Mouse (Mus musculus) gonadal fat pad, adult 2 months (tissue): ENCODE results near the gene Mapk14. TPM values are rescaled to one million over a fixed set of nuclear protein-coding genes. Genes with fewer than 3 reads are reported as not detected.
"Not testable (repeated sequence)": the region's sequence is repeated elsewhere in the genome, so short reads cannot be mapped to it uniquely, and the experiment has no call there.

Experiments used
- DNase-seq: peaks from one replicate; pipeline ENCODE4 v3.0.0-alpha.2; 2012; ENCODE audit warnings: low read depth
- polyA plus RNA-seq: library from polyadenylated mRNA; depleted of rRNA; stranded (reverse); fragments of >200 nt; gene quantifications from 2 replicates; pipeline ENCODE4 v1.2.3, GENCODE M21; 2012

The Mapk14 gene
- polyA plus RNA-seq, 1 experiment: 73.3 TPM

DNA sequence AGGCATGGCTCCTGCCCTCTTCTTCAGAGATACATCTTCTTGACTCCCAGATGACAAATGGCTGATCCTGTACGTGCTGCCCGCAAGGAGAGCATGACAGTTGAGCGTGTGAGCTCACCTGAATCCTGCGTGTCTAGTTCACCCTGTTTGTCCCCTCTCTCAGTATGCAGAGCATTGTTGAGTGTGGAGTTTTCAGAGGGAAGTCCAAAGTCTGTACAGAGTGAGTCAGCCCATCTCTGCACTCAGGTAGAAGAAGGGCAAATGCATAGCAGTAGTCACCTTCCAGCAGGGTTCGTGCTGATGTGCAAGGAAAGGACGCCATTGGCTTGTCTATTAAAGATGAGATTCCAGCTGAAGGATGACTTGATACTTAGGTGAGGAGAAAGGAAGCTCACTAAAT is 48.1 kb downstream of the Mapk14 start:
- no peak for DNase-seq

- DNase-seq: no peak
Observed at GRCm38 (mm10) chr17:28743145-28743866, 52.2 kb downstream of the Mapk14 start.

GRCm38 (mm10) chr17:28743916-28744315 is 52.8 kb downstream of the Mapk14 start:
- DNase-seq: no peak

DNA sequence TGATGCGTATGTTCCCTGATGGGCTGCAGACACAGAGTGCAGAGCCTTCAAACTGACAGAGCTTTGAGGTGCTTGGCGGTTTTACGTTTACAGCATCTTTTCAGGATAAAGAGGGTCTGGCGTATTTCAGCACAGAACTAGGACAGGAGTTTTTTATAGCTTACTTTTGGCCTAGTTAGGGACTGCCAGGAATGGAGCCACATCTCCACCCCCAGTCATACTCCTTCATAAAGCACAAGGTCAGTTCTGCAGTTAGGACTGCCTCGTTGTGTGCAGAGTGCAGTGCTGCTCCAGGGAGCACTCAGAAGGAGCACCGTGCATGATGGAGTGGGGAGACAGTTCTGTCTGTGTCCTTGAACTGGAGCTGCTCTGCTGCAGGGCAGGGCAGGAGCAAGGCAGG is 54.6 kb downstream of the Mapk14 start:
- no peak for DNase-seq

DNA sequence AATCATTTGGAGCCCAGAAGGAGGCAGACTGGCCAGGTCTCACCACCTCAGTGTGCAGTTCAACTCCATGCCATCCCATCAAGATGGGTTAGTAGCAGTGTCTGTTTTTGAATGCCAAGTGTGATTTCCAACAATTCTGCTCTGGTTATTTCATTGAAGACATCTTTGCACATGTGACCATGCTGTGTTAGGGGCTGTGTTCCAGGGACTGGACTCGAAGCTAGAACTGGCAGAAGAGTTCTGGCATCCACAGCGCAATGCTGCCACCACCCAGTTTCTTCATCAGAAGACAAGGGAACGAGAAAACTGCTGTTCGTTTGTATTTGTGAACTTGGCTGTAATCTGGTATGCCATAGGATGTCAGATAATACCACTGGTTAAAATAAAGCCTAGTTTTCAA is 56.9 kb downstream of the Mapk14 start:
- DNase-seq: no peak

- DNase-seq: no peak
Observed at GRCm38 (mm10) chr17:28750580-28750979, 59.5 kb downstream of the Mapk14 start.

DNA sequence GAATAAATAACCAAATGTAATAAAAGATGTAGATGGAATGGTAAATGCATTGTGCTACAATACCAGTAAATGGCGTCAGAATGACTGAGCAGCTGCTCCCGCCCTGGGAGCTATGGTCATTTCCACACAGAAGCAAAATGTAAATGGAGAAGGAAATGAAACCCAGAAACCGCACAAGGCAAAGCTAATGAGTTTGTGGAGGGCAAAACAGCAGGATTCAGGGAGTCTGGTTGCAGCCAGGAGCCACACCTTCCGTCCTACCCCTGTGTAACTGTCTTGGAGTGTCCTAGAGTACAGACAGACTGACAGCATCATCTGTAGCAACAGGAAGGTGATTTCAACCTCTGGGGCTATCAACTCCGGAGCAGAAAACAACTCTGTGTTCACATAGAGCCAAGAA is 65.3 kb downstream of the Mapk14 start:
- DNase-seq: no peak

DNA sequence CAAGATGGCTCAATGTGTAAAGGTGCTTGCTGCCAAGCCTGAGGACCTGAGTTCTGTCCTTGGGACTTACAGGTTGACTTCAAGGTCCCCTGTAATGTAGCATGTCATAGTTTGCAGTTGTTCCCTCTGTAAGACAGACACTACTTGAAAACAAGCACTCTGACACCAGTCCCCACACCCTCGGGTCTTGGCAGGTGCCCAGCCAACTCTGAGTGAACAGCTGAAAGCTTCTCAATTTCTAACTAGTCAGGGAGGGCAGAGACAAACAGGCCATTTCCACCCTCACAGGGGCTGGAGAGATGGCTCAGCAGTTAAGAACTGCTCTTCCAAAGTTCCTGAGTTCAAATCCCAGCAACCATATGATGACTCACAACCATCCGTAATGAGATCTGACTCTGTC is 66.3 kb downstream of the Mapk14 start:
- no peak for DNase-seq

DNA sequence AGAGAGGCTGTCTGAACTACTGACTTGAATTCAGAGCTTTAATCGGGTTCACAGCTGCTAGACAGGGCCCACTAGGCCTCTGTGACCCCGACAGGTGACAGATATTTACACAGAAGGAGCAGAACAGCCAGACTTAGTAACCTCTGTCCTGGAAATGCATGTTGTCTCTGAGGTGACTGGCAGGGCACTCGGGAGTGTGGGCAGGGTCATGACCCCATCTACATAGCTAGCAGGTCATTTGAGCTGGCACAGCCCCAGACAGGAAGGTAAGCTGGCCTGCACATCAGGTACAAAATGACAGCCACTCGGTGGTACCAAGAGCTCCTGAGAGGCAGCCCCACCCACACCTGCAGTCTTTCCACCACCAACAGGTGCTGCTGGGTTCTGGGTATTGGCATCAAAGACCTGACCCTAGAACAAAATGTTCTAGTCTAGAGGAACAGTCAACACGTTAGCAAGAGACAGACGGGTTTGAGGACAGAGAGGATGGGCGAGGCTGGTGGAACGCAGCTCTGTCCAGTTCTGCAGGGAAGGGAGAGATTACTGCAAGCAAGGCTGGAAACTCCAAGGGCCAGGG is 69.7 kb downstream of the Mapk14 start:
- DNase-seq: no peak

- DNase-seq: no peak
Observed at GRCm38 (mm10) chr17:28761871-28762270, 70.7 kb downstream of the Mapk14 start.

DNA sequence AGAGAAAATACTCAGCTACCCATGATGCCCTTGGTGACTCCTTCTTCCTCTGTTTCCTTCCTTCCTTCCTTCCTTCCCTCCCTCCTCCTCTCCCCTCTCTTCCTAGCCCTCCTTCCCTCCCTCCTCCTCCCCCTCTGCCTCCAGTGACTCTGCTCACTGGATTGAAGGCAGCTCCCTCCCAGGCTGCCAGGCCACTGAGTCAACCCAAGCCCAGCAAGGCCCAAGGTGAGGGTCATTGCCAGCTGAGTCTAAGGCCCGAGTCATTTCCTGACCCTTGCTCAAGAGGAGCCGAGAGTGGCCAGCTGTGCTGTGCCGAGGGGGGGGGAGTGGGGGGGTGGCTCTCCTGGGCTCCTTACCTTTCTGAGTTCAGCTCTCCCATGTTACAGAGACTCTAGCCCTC is 75.1 kb downstream of the Mapk14 start:
- DNase-seq: no peak

DNA sequence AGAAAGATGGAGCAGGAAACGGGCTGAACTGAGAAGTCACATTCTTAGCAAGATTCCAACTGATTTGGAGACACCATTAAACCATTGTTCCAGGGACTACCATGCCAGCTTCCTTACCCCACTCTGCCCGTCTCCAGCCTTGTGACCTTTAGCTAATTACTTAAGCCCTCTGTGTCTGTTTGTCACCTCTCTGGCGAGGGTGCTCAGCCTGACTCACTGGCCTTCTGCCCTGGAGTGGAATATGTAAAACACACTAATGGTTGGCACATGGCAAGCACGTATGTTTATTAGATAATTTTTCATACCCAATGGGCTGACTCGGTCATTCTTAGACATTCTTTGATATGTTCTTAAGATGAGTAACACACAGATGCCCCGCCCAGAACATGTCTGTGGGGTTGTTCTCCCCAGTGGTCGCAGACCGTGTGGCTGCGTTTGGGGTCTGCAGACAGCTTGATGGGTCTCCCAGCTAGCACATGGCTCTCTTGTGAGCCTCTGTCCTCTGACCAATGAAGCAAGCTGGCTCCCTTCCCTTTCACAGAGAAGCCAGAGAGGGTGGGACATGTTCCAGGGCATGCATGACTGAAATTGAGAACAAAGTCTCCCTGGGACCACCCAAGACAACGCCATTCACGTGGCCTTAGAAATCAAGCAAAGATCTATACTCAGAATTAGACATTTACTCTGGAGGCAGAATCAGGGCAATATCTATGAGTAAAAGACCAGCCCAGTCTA is 75.8 kb downstream of the Mapk14 start:
- no peak for DNase-seq

- DNase-seq: no peak
Observed at GRCm38 (mm10) chr17:28769121-28769874, 78.2 kb downstream of the Mapk14 start, which contains the start of gene Mapk13. TSS of gene Mapk13 (plus strand) at chr17:28769297.

- DNase-seq: no peak
Observed at GRCm38 (mm10) chr17:28769875-28770421, 78.8 kb downstream of the Mapk14 start.

DNA sequence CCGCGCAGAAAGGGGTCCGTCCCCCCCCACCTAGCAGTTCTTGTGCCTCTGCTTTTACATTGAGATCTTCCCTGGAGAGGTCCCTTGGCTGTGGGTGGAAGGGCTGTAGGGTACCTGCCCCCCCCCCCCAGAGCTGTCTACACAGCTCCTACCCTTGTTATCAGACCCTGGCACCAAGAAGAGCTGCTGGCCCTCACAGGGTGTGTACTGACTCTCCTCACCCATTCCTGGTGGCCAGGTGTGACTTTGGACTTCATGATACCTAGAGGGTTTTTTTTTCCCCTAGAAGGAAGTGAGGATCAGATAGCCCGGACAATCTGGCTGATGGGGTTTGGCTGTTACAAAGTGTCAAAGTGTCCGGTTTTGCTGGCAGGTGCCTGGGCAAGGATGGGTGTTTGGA is 80.2 kb downstream of the Mapk14 start:
- no peak for DNase-seq

DNA sequence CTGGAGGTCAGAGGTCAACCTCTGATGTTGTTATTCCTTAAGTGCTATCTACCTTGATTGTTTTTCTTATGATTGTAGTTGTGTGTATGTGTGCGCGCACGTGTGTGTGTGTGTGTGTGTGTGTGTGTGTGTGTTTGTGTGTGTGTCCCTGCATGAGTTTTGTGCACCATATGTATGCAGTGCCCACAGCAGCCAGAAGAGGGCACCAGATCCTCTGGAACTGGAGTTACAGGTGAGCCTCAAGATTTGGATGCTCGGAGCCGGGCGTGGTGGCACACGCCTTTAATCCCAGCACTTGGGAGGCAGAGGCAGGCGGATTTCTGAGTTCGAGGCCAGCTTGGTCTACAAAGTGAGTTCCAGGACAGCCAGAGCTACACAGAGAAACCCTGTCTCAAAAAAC is 83.2 kb downstream of the Mapk14 start:
- DNase-seq: not testable (repeated sequence)

DNA sequence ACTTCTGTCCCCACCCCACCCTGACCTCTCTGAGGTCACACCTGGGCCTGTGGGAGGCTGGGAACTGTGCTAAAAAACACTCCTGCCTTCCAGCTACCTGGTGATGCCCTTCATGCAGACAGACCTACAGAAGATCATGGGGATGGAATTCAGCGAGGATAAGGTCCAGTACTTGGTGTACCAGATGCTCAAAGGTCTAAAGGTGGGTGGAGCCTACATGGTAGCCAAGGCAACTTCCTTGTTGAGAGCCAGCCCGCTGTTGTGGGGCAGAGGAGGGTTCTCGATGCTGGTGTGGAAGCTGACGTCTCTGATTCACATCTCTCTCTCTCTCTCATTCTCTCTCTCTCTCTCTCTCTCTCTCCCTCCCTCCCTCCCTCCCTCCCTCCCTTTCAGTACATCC is 84.0 kb downstream of the Mapk14 start:
- DNase-seq: no peak

DNA sequence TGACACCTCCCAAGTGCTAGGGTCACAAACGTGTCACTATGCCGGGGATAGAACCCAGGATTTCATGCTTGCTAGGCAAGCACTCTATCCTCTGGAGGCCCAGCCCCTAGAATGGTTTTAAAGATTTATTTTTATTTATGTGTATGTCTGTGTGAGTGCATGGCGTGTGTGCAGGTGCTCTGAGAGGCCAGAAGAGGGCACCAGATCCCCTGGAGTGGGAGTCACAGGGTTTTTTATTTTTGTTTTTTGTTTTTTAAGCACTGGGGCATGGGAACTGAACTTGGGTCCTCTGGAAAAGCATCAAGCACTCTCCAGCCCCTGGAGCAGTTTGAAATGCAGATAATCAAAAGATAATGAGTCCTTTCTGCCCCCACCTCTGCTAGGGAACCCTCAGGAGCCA is 85.7 kb downstream of the Mapk14 start:
- no peak for DNase-seq

DNA sequence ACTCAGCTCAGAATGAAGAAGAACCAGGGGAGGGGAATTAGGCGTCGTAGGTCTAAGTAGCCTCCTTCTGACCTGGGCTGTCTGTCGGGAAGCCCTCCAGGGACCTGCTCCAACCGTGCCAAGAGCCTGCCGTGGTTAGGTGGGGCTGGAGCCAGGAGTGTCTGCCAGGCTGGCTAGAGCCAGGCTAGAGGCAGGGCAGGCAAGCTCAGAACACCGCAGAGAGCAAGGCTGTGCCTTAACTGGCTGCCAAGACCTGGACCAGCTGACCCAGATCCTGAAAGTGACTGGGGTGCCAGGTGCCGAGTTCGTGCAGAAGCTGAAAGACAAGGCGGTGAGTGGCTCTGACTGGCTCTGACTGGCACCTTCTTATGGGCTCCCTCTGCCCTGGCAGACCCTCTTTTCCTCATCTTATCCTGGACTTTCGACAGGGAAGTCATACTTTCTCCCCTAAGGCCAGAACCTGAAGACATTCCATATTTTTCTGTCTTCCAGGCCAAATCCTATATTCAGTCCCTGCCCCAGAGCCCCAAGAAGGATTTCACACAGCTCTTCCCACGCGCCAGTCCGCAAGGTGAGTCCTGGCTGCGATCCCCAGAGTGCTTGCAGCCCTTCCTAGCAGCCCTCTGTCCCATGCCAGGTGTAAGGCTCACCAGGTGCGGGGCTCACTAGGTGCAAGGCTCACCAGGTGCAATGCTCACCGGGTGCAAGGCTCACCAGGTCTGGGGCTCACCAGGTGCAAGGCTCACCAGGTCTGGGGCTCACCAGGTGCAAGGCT is 86.3 kb downstream of the Mapk14 start:
- DNase-seq: no peak

DNA sequence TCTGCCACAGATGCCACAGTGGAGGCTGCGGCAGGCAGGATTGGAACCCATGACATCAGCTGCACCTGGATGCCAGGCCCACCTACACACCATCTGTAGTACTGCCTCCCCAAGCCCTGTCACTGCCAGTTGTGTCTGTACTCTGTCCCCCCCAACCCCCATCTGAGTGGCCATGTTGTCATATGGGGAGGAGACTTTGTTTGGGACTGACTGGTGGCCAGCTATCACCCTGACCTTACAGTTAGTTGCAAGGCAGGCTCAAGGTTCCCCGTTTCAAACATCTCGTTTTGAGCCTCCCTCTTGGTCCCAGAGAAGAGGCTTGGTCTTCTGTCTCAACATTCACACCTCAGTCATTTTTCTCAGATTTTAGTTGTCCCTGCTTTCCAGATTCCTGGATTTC is 88.6 kb downstream of the Mapk14 start:
- DNase-seq: no peak

DNA sequence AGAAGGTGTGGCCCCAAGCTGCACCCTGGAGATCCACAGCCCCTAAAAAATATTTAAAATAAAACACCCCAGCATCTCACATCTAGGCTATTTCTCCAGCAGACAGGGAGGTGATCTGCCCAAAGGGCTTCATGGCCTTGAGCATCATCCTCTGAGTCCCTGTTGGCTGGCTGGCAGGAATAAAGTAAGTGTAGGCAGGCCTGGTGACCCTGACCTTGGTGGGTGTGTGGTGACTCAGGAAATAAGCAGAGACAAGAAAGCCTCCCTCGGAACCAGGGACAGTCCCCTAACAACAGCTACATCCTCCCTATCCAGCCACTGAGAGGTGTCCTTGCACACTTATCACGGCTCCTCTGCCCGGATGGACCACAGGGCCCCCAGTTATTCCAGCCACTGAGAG is 89.7 kb downstream of the Mapk14 start:
- DNase-seq: no peak
